Comparison of ENCODE assay signal across 8 mouse cellular contexts in the genomic region with DNA sequence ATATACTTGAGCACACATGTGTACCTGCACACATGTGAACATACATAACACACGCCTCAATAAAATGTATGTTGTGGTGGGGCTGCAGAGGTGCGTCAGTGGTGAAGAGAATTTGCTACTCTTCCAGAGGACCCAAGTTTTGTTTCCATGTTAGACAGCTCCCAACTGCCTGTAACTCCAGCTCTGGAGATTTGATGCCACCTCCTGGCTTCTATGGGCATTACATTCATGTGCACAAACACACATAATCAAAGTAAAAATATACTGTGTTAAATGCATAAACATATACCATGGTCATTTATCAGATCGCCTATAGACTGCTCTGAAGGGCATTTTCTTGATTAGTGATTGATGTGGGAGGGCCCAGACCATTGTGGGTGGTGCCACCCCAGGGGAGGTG. TPM values are rescaled to one million over a fixed set of nuclear protein-coding genes. Genes with fewer than 3 reads are reported as not detected.
DNase-seq lines count a peak whose midpoint lies in the region; ATAC-seq and TF ChIP-seq lines count a peak whose summit lies in the region.

No protein-coding gene starts in this region.

- no peak overlapping the region for H3K9ac ChIP-seq in limb, embryonic 14.5 days (ENCODE audit: low read depth, low read length, severe bottlenecking)
- no peak overlapping the region for H3K9ac ChIP-seq in neural tube, embryonic 14.5 days (replicated peaks; ENCODE audit: low read depth, low read length)

- peaks cover 1% of the 10 kb centered on the region; the same call in 1 of the 2 replicates for H3K4me1 ChIP-seq in bone marrow, adult 2 months (ENCODE audit: control insufficient read depth, insufficient read depth, low read length)
- no peaks in the 10 kb centered on the region; the same call in 1 of the 2 replicates for H3K4me1 ChIP-seq in limb, embryonic 14.5 days (ENCODE audit: control insufficient read depth, insufficient read depth, low read length)
- peaks cover 5% of the 10 kb centered on the region; the same call in 1 of the 2 replicates for H3K4me1 ChIP-seq in neural tube, embryonic 14.5 days (ENCODE audit: control insufficient read depth, insufficient read depth, low read length)

- no peak overlapping the region for H3K27ac ChIP-seq in bone marrow, adult 2 months (ENCODE audit: control insufficient read depth, insufficient read depth, low read depth, low read length, poor library complexity)
- no peak overlapping the region for H3K27ac ChIP-seq in limb, embryonic 14.5 days (replicated peaks; ENCODE audit: low read depth, low read length)
- H3K27ac ChIP-seq in neural tube, embryonic 14.5 days (ENCODE audit: low read depth, low read length): no peak overlapping the region

- 0 out of 2 replicates have a peak, but pooled peaks have one; percentile 27 for TF ChIP-seq CTCF in bone marrow, adult 2 months (IDR thresholded peaks at IDR 0.05; ENCODE audit: control insufficient read depth, insufficient read depth, low read length)

- WGBS in bone marrow, adult 2 months: 46% methylated on average over 3 of the region's 3 CpGs
- WGBS in limb, embryonic 14.5 days: 62% methylated on average over 3 of the region's 3 CpGs
- 54% methylated on average over 3 of the region's 3 CpGs for WGBS in neural tube, embryonic 14.5 days

- H3K9me3 ChIP-seq in limb, embryonic 14.5 days (ENCODE audit: control insufficient read depth, low read length): no peaks in the 10 kb centered on the region
- H3K9me3 ChIP-seq in neural tube, embryonic 14.5 days (ENCODE audit: control insufficient read depth, low read length): no peaks in the 10 kb centered on the region

- peak; percentile 43 for DNase-seq in ovary, postnatal 14 days (ENCODE audit: low spot score)
- no peak for DNase-seq in ovary, postnatal 10 days (ENCODE audit: low spot score)
- peak; percentile 67 for DNase-seq in kidney, adult 9 months
- peak; percentile 30 for DNase-seq in limb, embryonic 14.5 days (ENCODE audit: low spot score)
- DNase-seq in thymus, postnatal 36 days: peak; percentile 34 to 49

- H3K4me3 ChIP-seq in bone marrow, adult 2 months (replicated peaks; ENCODE audit: control insufficient read depth, low read depth, low read length): no peak overlapping the region
- H3K4me3 ChIP-seq in limb, embryonic 14.5 days (replicated peaks; ENCODE audit: low read length): no peak overlapping the region
- H3K4me3 ChIP-seq in neural tube, embryonic 14.5 days (ENCODE audit: low read depth, low read length): no peak overlapping the region

- H3K4me2 ChIP-seq in limb, embryonic 14.5 days (replicated peaks; ENCODE audit: low read depth, low read length, severe bottlenecking): no peak overlapping the region
- H3K4me2 ChIP-seq in neural tube, embryonic 14.5 days (ENCODE audit: low read depth, low read length): no peak overlapping the region

- peak; percentile 65 for ATAC-seq in erythroid progenitor cell, adult 5-6 weeks (replicated peaks; ENCODE audit: low FRiP score, poor library complexity, severe bottlenecking)
- ATAC-seq in limb, embryonic 14.5 days (ENCODE audit: low FRiP score, low read depth): no peak
- ATAC-seq in neural tube, embryonic 14.5 days (ENCODE audit: low read depth): peak; percentile 44; the same call in 1 of the 2 replicates

- no peaks in the 10 kb centered on the region for H3K27me3 ChIP-seq in limb, embryonic 14.5 days (ENCODE audit: control insufficient read depth, insufficient read depth, low read length)
- no peaks in the 10 kb centered on the region for H3K27me3 ChIP-seq in neural tube, embryonic 14.5 days (ENCODE audit: control insufficient read depth, insufficient read depth, low read length)

- peaks cover 5% of the 10 kb centered on the region; the same call in 1 of the 2 replicates for H3K36me3 ChIP-seq in limb, embryonic 14.5 days (ENCODE audit: control insufficient read depth, insufficient read depth, low read length)
- no peaks in the 10 kb centered on the region for H3K36me3 ChIP-seq in neural tube, embryonic 14.5 days (ENCODE audit: control insufficient read depth, insufficient read depth, low read length)

- TF ChIP-seq POLR2A in bone marrow, adult 2 months (IDR thresholded peaks at IDR 0.05; ENCODE audit: borderline replicate concordance, control insufficient read depth, low read depth, low read length): no peak
- no peak for TF ChIP-seq POLR2A in limb, embryonic 14.5 days (IDR thresholded peaks at IDR 0.05; ENCODE audit: borderline replicate concordance, extremely low read depth, insufficient read depth, insufficient read length)

RNA-seq across cellular contexts. Expression of a gene that starts 2.2 kb away (rescaled TPM):
- polyA plus RNA-seq in bone marrow, adult 2 months (2011; ENCODE audit: insufficient read depth, insufficient read length, low replicate concordance, missing spikeins): 52.1 and 67.0 TPM in 2 replicates
- total RNA-seq in erythroid progenitor cell, adult 5-6 weeks (2015; ENCODE audit: low replicate concordance): 185 and 265 TPM in 2 replicates
- 172 and 265 TPM in 2 replicates for total RNA-seq in erythroid progenitor cell, adult 5-6 weeks (2017; ENCODE audit: low replicate concordance)
- 0.79 and 1.1 TPM in 2 replicates for polyA plus RNA-seq in limb, embryonic 14.5 days (2012; rRNA removed)
- polyA plus RNA-seq in limb, embryonic 14.5 days (2014; fragmentation: Nextera tagmentation; extraction: Ambion mirVana): 0.28 and 0.58 TPM in 2 replicates
- 0.40 and 0.68 TPM in 2 replicates for polyA plus RNA-seq in neural tube, embryonic 14.5 days (2014; fragmentation: Nextera tagmentation; extraction: Ambion mirVana)

RNA-seq across cellular contexts. Expression of a gene that starts 2.3 kb away (rescaled TPM):
- 46.9 and 52.8 TPM in 2 replicates for polyA plus RNA-seq in bone marrow, adult 2 months (2011; ENCODE audit: insufficient read depth, insufficient read length, low replicate concordance, missing spikeins)
- total RNA-seq in erythroid progenitor cell, adult 5-6 weeks (2015; ENCODE audit: low replicate concordance): 162 and 228 TPM in 2 replicates
- 128 and 142 TPM in 2 replicates for total RNA-seq in erythroid progenitor cell, adult 5-6 weeks (2017; ENCODE audit: low replicate concordance)
- polyA plus RNA-seq in limb, embryonic 14.5 days (2012; rRNA removed): 62.9 and 72.0 TPM in 2 replicates
- polyA plus RNA-seq in limb, embryonic 14.5 days (2014; fragmentation: Nextera tagmentation; extraction: Ambion mirVana): 60.9 and 63.2 TPM in 2 replicates
- polyA plus RNA-seq in neural tube, embryonic 14.5 days (2014; fragmentation: Nextera tagmentation; extraction: Ambion mirVana): 13.7 and 22.0 TPM in 2 replicates

Comparison
In these comparisons a context has a peak if more than half of its experiments do, and no peak if none do; other contexts are left out.
1. RNA of a gene that starts 2.2 kb away (polyA plus RNA-seq): 52.1 to 67.0 TPM in bone marrow, adult 2 months; 0.28 to 1.1 TPM in limb, embryonic 14.5 days and 0.40 to 0.68 TPM in neural tube, embryonic 14.5 days; every median in the first group is over 10 times any median in the second.